Mouse (Mus musculus): ENCODE data around the gene Nenf. TPM values are rescaled to one million over a fixed set of nuclear protein-coding genes. Genes with fewer than 3 reads are reported as not detected.

Gene Nenf
- polyA plus RNA-seq, 1 experiment = 156 TPM

GRCm38 (mm10) chr1:191281171-191281570 is 36.8 kb downstream of the Nenf start:
- TF ChIP-seq POLR2A (IDR thresholded peaks at IDR 0.05; ENCODE audit: borderline replicate concordance, insufficient read depth, low read length) (no peak), CTCF (IDR thresholded peaks at IDR 0.05; ENCODE audit: borderline replicate concordance, insufficient read depth, low read depth, low read length) (no peak)
- DNase-seq = no peak
- no peaks in the 10 kb centered on the region for H3K4me1 ChIP-seq (ENCODE audit: control insufficient read depth, insufficient read depth, low read length)
- 65% methylated on average over 7 of the region's 7 CpGs for whole genome bisulfite sequencing
- H3K4me3 ChIP-seq (replicated peaks; ENCODE audit: insufficient read depth, low read depth, low read length) = no peak overlapping the region
- H3K27me3 ChIP-seq (ENCODE audit: control insufficient read depth, insufficient read depth, low read length) = no peaks in the 10 kb centered on the region
- H3K27ac ChIP-seq (ENCODE audit: insufficient read depth, low read length) = no peak overlapping the region

- Histone ChIP-seq H3K27ac (ENCODE audit: insufficient read depth, low read length) (no peak overlapping the region), H3K4me1 (ENCODE audit: control insufficient read depth, insufficient read depth, low read length) (no peaks in the 10 kb centered on the region), H3K4me3 (replicated peaks; ENCODE audit: insufficient read depth, low read depth, low read length) (no peak overlapping the region), H3K27me3 (ENCODE audit: control insufficient read depth, insufficient read depth, low read length) (no peaks in the 10 kb centered on the region)
- no peak for TF ChIP-seq CTCF (IDR thresholded peaks at IDR 0.05; ENCODE audit: borderline replicate concordance, insufficient read depth, low read depth, low read length)
- TF ChIP-seq POLR2A (IDR thresholded peaks at IDR 0.05; ENCODE audit: borderline replicate concordance, insufficient read depth, low read length) = no peak
- DNase-seq = no peak
- WGBS = 76% methylated on average over 4 of the region's 4 CpGs
Observed at GRCm38 (mm10) chr1:191278324-191278723, 39.7 kb downstream of the Nenf start.

- no peak overlapping the region for H3K4me3 ChIP-seq (replicated peaks; ENCODE audit: insufficient read depth, low read depth, low read length)
- no peak for TF ChIP-seq POLR2A (IDR thresholded peaks at IDR 0.05; ENCODE audit: borderline replicate concordance, insufficient read depth, low read length)
- no peak for TF ChIP-seq CTCF (IDR thresholded peaks at IDR 0.05; ENCODE audit: borderline replicate concordance, insufficient read depth, low read depth, low read length)
- H3K27ac ChIP-seq (ENCODE audit: insufficient read depth, low read length) = no peak overlapping the region
- DNase-seq = no peak
- 78% methylated on average over 14 of the region's 14 CpGs for WGBS
- H3K4me1 ChIP-seq (ENCODE audit: control insufficient read depth, insufficient read depth, low read length) = no peaks in the 10 kb centered on the region
- no peaks in the 10 kb centered on the region for H3K27me3 ChIP-seq (ENCODE audit: control insufficient read depth, insufficient read depth, low read length)
Observed at GRCm38 (mm10) chr1:191277549-191278059, 40.4 kb downstream of the Nenf start.

- H3K4me3 ChIP-seq (replicated peaks; ENCODE audit: insufficient read depth, low read depth, low read length) = no peak overlapping the region
- H3K4me1 ChIP-seq (ENCODE audit: control insufficient read depth, insufficient read depth, low read length) = no peaks in the 10 kb centered on the region
- no peak overlapping the region for H3K27ac ChIP-seq (ENCODE audit: insufficient read depth, low read length)
- H3K27me3 ChIP-seq (ENCODE audit: control insufficient read depth, insufficient read depth, low read length) = no peaks in the 10 kb centered on the region
- DNase-seq = no peak
- 92% methylated on average over 7 of the region's 7 CpGs for WGBS
- TF ChIP-seq POLR2A (IDR thresholded peaks at IDR 0.05; ENCODE audit: borderline replicate concordance, insufficient read depth, low read length) = no peak
- TF ChIP-seq CTCF (IDR thresholded peaks at IDR 0.05; ENCODE audit: borderline replicate concordance, insufficient read depth, low read depth, low read length) = no peak
Observed at GRCm38 (mm10) chr1:191276181-191276580, 41.8 kb downstream of the Nenf start.

- TF ChIP-seq POLR2A (IDR thresholded peaks at IDR 0.05; ENCODE audit: borderline replicate concordance, insufficient read depth, low read length) = no peak
- peak; percentile 71 for TF ChIP-seq CTCF (IDR thresholded peaks at IDR 0.05; ENCODE audit: borderline replicate concordance, insufficient read depth, low read depth, low read length)
- H3K4me1 ChIP-seq (ENCODE audit: control insufficient read depth, insufficient read depth, low read length) = no peaks in the 10 kb centered on the region
- H3K4me3 ChIP-seq (replicated peaks; ENCODE audit: insufficient read depth, low read depth, low read length) = no peak overlapping the region
- no peak overlapping the region for H3K27ac ChIP-seq (ENCODE audit: insufficient read depth, low read length)
- WGBS = 8% methylated on average over 12 of the region's 12 CpGs
- peak; percentile 30 to 59 for DNase-seq
- H3K27me3 ChIP-seq (ENCODE audit: control insufficient read depth, insufficient read depth, low read length) = no peaks in the 10 kb centered on the region
Observed at GRCm38 (mm10) chr1:191275527-191275926, 42.5 kb downstream of the Nenf start.

- WGBS = 76% methylated on average over 3 of the region's 3 CpGs
Observed at GRCm38 (mm10) chr1:191272660-191273059, 45.3 kb downstream of the Nenf start.

GRCm38 (mm10) chr1:191269648-191269952 is 48.4 kb downstream of the Nenf start:
- no peak for TF ChIP-seq POLR2A (IDR thresholded peaks at IDR 0.05; ENCODE audit: borderline replicate concordance, insufficient read depth, low read length)
- TF ChIP-seq CTCF (IDR thresholded peaks at IDR 0.05; ENCODE audit: borderline replicate concordance, insufficient read depth, low read depth, low read length) = no peak
- Histone ChIP-seq H3K4me3 (replicated peaks; ENCODE audit: insufficient read depth, low read depth, low read length) (no peak overlapping the region), H3K27ac (ENCODE audit: insufficient read depth, low read length) (no peak overlapping the region), H3K4me1 (ENCODE audit: control insufficient read depth, insufficient read depth, low read length) (no peaks in the 10 kb centered on the region), H3K27me3 (ENCODE audit: control insufficient read depth, insufficient read depth, low read length) (no peaks in the 10 kb centered on the region)
- DNase-seq = no peak
- 75% methylated on average over 8 of the region's 8 CpGs for WGBS

More at GRCm38 (mm10) chr1:191272660-191273059, 45.3 kb downstream of the Nenf start:
- Histone ChIP-seq H3K27ac (ENCODE audit: insufficient read depth, low read length) (no peak overlapping the region), H3K4me3 (replicated peaks; ENCODE audit: insufficient read depth, low read depth, low read length) (no peak overlapping the region), H3K27me3 (ENCODE audit: control insufficient read depth, insufficient read depth, low read length) (no peaks in the 10 kb centered on the region), H3K4me1 (ENCODE audit: control insufficient read depth, insufficient read depth, low read length) (no peaks in the 10 kb centered on the region)
- TF ChIP-seq CTCF (IDR thresholded peaks at IDR 0.05; ENCODE audit: borderline replicate concordance, insufficient read depth, low read depth, low read length) (no peak), POLR2A (IDR thresholded peaks at IDR 0.05; ENCODE audit: borderline replicate concordance, insufficient read depth, low read length) (no peak)
- DNase-seq = no peak

- TF ChIP-seq POLR2A (IDR thresholded peaks at IDR 0.05; ENCODE audit: borderline replicate concordance, insufficient read depth, low read length) = no peak
- TF ChIP-seq CTCF (IDR thresholded peaks at IDR 0.05; ENCODE audit: borderline replicate concordance, insufficient read depth, low read depth, low read length) = no peak
- H3K27ac ChIP-seq (ENCODE audit: insufficient read depth, low read length) = no peak overlapping the region
- WGBS = 58% methylated on average over 5 of the region's 5 CpGs
- H3K4me1 ChIP-seq (ENCODE audit: control insufficient read depth, insufficient read depth, low read length) = no peaks in the 10 kb centered on the region
- H3K27me3 ChIP-seq (ENCODE audit: control insufficient read depth, insufficient read depth, low read length) = no peaks in the 10 kb centered on the region
- no peak for DNase-seq
- H3K4me3 ChIP-seq (replicated peaks; ENCODE audit: insufficient read depth, low read depth, low read length) = no peak overlapping the region
Observed at GRCm38 (mm10) chr1:191268797-191269647, 49.0 kb downstream of the Nenf start.

Measured in cerebellum, adult 2 months (tissue).